ENCODE assay signal across 22 mouse cellular contexts in the genomic region with DNA sequence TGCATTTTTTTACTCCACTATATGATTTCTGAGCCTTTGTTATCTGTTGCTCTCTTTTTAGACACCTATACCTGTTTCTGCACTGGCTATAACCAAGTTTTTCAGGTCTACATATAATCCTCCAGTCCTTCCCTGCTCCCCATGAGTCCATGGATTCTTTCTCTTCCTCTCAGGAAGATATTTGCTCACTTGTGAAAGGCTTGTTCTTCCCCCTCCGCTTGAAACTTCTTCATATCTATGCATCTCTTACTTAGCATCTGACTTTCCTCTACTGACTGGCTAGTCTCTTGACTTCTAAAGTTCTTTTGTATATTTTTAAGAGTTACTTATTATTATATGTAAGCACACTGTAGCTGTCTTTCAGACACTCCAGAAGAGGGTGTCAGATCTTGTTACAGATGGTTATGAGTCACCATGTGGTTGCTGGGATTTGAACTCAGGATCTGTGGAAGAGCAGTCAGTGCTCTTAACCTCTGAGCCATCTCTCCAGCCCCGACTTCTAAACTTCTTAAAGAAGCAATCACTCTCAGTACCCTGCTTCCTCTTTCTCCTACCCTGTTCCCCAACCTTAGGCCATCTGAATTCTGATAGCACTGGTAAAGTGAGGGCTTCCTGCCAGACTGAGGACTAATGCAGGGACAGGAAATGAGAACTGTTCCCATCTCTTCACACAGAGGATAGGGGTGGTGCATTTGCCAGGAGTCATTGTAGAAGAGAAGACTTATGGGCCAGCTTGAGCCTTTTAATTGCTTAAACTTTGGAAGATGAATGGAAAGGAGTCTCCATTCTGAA. TPM values are rescaled to one million over a fixed set of nuclear protein-coding genes. Genes with fewer than 3 reads are reported as not detected.
DNase-seq lines count a peak whose midpoint lies in the region; ATAC-seq lines count a peak whose summit lies in the region.
"Had no signal": no experiment of that assay in that cellular context is flagged by ENCODE, and none has a peak within 500 bp of the region (broad histone marks: within the 10 kb centered on the region; RNA-seq: fewer than 3 reads in every experiment).

No protein-coding gene starts in this region.

- H3K4me3 ChIP-seq in forebrain, embryonic 16.5 days (replicated peaks; ENCODE audit: low read length), result no peak overlapping the region
- H3K4me3 ChIP-seq: limb, embryonic 12.5 days; midbrain, embryonic 13.5 days had no signal

- 88% methylated on average over 2 of the region's 2 CpGs for WGBS in forebrain, embryonic 16.5 days

- no peaks in the 10 kb centered on the region for H3K27me3 ChIP-seq in forebrain, embryonic 16.5 days (replicated peaks; ENCODE audit: control insufficient read depth, insufficient read depth, low read length)
- H3K27me3 ChIP-seq: limb, embryonic 12.5 days; midbrain, embryonic 13.5 days had no signal

- ATAC-seq in activated CD4-positive, CD25-positive, alpha-beta regulatory T cell, adult 4 months, result peak; percentile 47
- peak; percentile 78 for ATAC-seq in megakaryocyte, adult 5-6 weeks (ENCODE audit: poor library complexity, severe bottlenecking)
- ATAC-seq in forebrain, embryonic 16.5 days, result no peak
- ATAC-seq: forebrain, postnatal 0 days; hindbrain, embryonic 16.5 days; midbrain, embryonic 13.5 days had no signal

- H3K4me1 ChIP-seq in forebrain, embryonic 16.5 days (replicated peaks; ENCODE audit: control insufficient read depth, insufficient read depth, low read length), result no peaks in the 10 kb centered on the region
- H3K4me1 ChIP-seq: limb, embryonic 12.5 days; midbrain, embryonic 13.5 days had no signal

- no peak overlapping the region for H3K27ac ChIP-seq in forebrain, embryonic 16.5 days (ENCODE audit: low read length)
- H3K27ac ChIP-seq: limb, embryonic 12.5 days; liver, embryonic 14.5 days; midbrain, embryonic 13.5 days had no signal

- peak; percentile 4 for DNase-seq in kidney, adult 9 months
- DNase-seq in kidney, postnatal 36 days, result no peak
- peak; percentile 86 for DNase-seq in 416B (ENCODE audit: low read depth)
- DNase-seq in heart, adult 18-20 months, result no peak
- no peak for DNase-seq in cerebellum, adult 9-11 months
- DNase-seq: adrenal gland, adult 8-10 months; cerebellum, postnatal 10 days; embryo, embryonic 11 days; forebrain, postnatal 0 days; heart, postnatal 36 days; kidney, adult 18-20 months; kidney, postnatal 25 days; right cerebral cortex, postnatal 14 days; thymus, postnatal 4 days had no signal

- no peak overlapping the region for H3K9ac ChIP-seq in forebrain, embryonic 16.5 days (replicated peaks; ENCODE audit: low read depth, low read length)
- H3K9ac ChIP-seq: forebrain, postnatal 0 days; limb, embryonic 12.5 days; liver, embryonic 14.5 days; midbrain, embryonic 13.5 days had no signal

- H3K9me3 ChIP-seq in forebrain, embryonic 16.5 days (ENCODE audit: control insufficient read depth, low read length), result no peaks in the 10 kb centered on the region
- H3K9me3 ChIP-seq: limb, embryonic 12.5 days; midbrain, embryonic 13.5 days had no signal

- no peak overlapping the region for H3K4me2 ChIP-seq in forebrain, embryonic 16.5 days (ENCODE audit: low read length)
- H3K4me2 ChIP-seq: limb, embryonic 12.5 days; midbrain, embryonic 13.5 days had no signal

- no peaks in the 10 kb centered on the region for H3K36me3 ChIP-seq in forebrain, embryonic 16.5 days (ENCODE audit: control insufficient read depth, insufficient read depth)
- H3K36me3 ChIP-seq: limb, embryonic 12.5 days; midbrain, embryonic 13.5 days had no signal

RNA-seq across cellular contexts. Expression of a gene that starts 51.0 kb away (rescaled TPM):
- under 1 TPM; 0.24 to 0.62 TPM for polyA plus RNA-seq in activated CD4-positive, CD25-positive, alpha-beta regulatory T cell, adult 4 months (2017; shearing (Covaris generic))
- total RNA-seq in megakaryocyte, adult 5-6 weeks (2015), result 0.66 and 0.89 TPM in 2 replicates
- 0.20 and 0.33 TPM in 2 replicates for total RNA-seq in megakaryocyte, adult 5-6 weeks (2017)
- under 1 TPM; 0.57 to 0.80 TPM for total RNA-seq in heart, adult 18-20 months (2021)
- polyA plus RNA-seq in forebrain, embryonic 16.5 days (2015; fragmentation: Nextera tagmentation; extraction: Ambion mirVana), result 0.40 and 0.85 TPM in 2 replicates

RNA-seq across cellular contexts. Expression of a gene that starts 51.3 kb away (rescaled TPM):
- 1 to 10 TPM in 1 of 2 experiments, under 1 TPM in 1; 0.34 to 1.2 TPM for polyA plus RNA-seq in activated CD4-positive, CD25-positive, alpha-beta regulatory T cell, adult 4 months (2017; shearing (Covaris generic))
- 0.89 and 1.6 TPM in 2 replicates for total RNA-seq in megakaryocyte, adult 5-6 weeks (2015)
- 0.33 and 1.1 TPM in 2 replicates for total RNA-seq in megakaryocyte, adult 5-6 weeks (2017)
- 1 to 10 TPM; 1.2 to 1.9 TPM for total RNA-seq in heart, adult 18-20 months (2021)
- polyA plus RNA-seq in forebrain, embryonic 16.5 days (2015; fragmentation: Nextera tagmentation; extraction: Ambion mirVana), result 0.96 TPM in 1 of 2 replicates, not detected in the other
- polyA plus RNA-seq: gonadal fat pad, adult 2 months had no signal

Comparison
In these comparisons a context has a peak if more than half of its experiments do, and no peak if none do; other contexts are left out.
1. DNase-seq: peak in kidney, adult 9 months (single experiment) and 416B (single experiment); none in kidney, postnatal 36 days (0 of 2), heart, adult 18-20 months (0 of 2) and cerebellum, adult 9-11 months (single experiment).